Mouse (Mus musculus): ENCODE measurements around the gene Tspan15. TPM values are rescaled to one million over a fixed set of nuclear protein-coding genes. Genes with fewer than 3 reads are reported as not detected.
A peak's percentile ranks its signal among the peaks of the same experiment; 100 is the strongest.

Gene Tspan15
- 38.8 and 52.7 TPM in 2 replicates for polyA plus RNA-seq (2012; rRNA removed)

- DNase-seq: peak; percentile 98
- WGBS: 1% methylated on average over 57 of the region's 59 CpGs
- H3K4me1 ChIP-seq (ENCODE audit: control insufficient read depth, insufficient read depth, low read length): peaks cover 15% of the 10 kb centered on the region
- H3K4me3 ChIP-seq (ENCODE audit: insufficient read depth, low read depth, low read length): peak within 1 kb of the TSS; percentile 84
- no peaks in the 10 kb centered on the region for H3K27me3 ChIP-seq (replicated peaks; ENCODE audit: control insufficient read depth, insufficient read depth, low read length)
- no peaks in the 10 kb centered on the region for H3K36me3 ChIP-seq (ENCODE audit: control insufficient read depth, insufficient read depth, low read length)
- peak within 1 kb of the TSS; percentile 76 for H3K27ac ChIP-seq (ENCODE audit: insufficient read depth, low read depth, low read length)
- TF ChIP-seq POLR2A (IDR thresholded peaks at IDR 0.05; ENCODE audit: low read depth, low read length) (peak; percentile 64), CTCF (conservative IDR thresholded peaks at IDR 0.05; ENCODE audit: insufficient read depth, insufficient read length, low read depth, low read length) (no peak)
These were observed at the start of gene Tspan15 for GRCm38 (mm10) chr10:62230708-62231394. Gene Tspan15 (minus strand): TSS chr10:62231251.

GRCm38 (mm10) chr10:62279671-62280070, 48.6 kb upstream of the Tspan15 start:
- Histone ChIP-seq H3K27me3 (replicated peaks; ENCODE audit: control insufficient read depth, insufficient read depth, low read length) (no peaks in the 10 kb centered on the region), H3K4me1 (ENCODE audit: control insufficient read depth, insufficient read depth, low read length) (no peaks in the 10 kb centered on the region), H3K27ac (ENCODE audit: insufficient read depth, low read depth, low read length) (no peak overlapping the region), H3K36me3 (ENCODE audit: control insufficient read depth, insufficient read depth, low read length) (no peaks in the 10 kb centered on the region; the same call in 1 of the 2 replicates), H3K4me3 (ENCODE audit: insufficient read depth, low read depth, low read length) (no peak overlapping the region)
- DNase-seq: no peak
- no peak for TF ChIP-seq CTCF (conservative IDR thresholded peaks at IDR 0.05; ENCODE audit: insufficient read depth, insufficient read length, low read depth, low read length)
- no peak for TF ChIP-seq POLR2A (IDR thresholded peaks at IDR 0.05; ENCODE audit: low read depth, low read length)
- 72% methylated on average over 4 of the region's 4 CpGs for WGBS

GRCm38 (mm10) chr10:62279066-62279465, 48.0 kb upstream of the Tspan15 start:
- no peak overlapping the region for H3K27ac ChIP-seq (ENCODE audit: insufficient read depth, low read depth, low read length)
- no peaks in the 10 kb centered on the region; the same call in 1 of the 2 replicates for H3K36me3 ChIP-seq (ENCODE audit: control insufficient read depth, insufficient read depth, low read length)
- 63% methylated on average over 3 of the region's 3 CpGs for WGBS
- TF ChIP-seq POLR2A (IDR thresholded peaks at IDR 0.05; ENCODE audit: low read depth, low read length) (no peak), CTCF (conservative IDR thresholded peaks at IDR 0.05; ENCODE audit: insufficient read depth, insufficient read length, low read depth, low read length) (no peak)
- H3K27me3 ChIP-seq (replicated peaks; ENCODE audit: control insufficient read depth, insufficient read depth, low read length): no peaks in the 10 kb centered on the region
- H3K4me1 ChIP-seq (ENCODE audit: control insufficient read depth, insufficient read depth, low read length): no peaks in the 10 kb centered on the region
- no peak overlapping the region for H3K4me3 ChIP-seq (ENCODE audit: insufficient read depth, low read depth, low read length)
- DNase-seq: peak; percentile 19

GRCm38 (mm10) chr10:62277499-62278293, 46.6 kb upstream of the Tspan15 start:
- no peak overlapping the region for H3K27ac ChIP-seq (ENCODE audit: insufficient read depth, low read depth, low read length)
- no peak overlapping the region for H3K4me3 ChIP-seq (ENCODE audit: insufficient read depth, low read depth, low read length)
- no peaks in the 10 kb centered on the region; the same call in 1 of the 2 replicates for H3K36me3 ChIP-seq (ENCODE audit: control insufficient read depth, insufficient read depth, low read length)
- no peaks in the 10 kb centered on the region for H3K4me1 ChIP-seq (ENCODE audit: control insufficient read depth, insufficient read depth, low read length)
- no peaks in the 10 kb centered on the region for H3K27me3 ChIP-seq (replicated peaks; ENCODE audit: control insufficient read depth, insufficient read depth, low read length)
- TF ChIP-seq CTCF (conservative IDR thresholded peaks at IDR 0.05; ENCODE audit: insufficient read depth, insufficient read length, low read depth, low read length) (no peak), POLR2A (IDR thresholded peaks at IDR 0.05; ENCODE audit: low read depth, low read length) (no peak)
- WGBS: 94% methylated on average over 18 of the region's 19 CpGs
- DNase-seq: no peak

GRCm38 (mm10) chr10:62275235-62275634, 44.2 kb upstream of the Tspan15 start:
- no peaks in the 10 kb centered on the region for H3K27me3 ChIP-seq (replicated peaks; ENCODE audit: control insufficient read depth, insufficient read depth, low read length)
- no peaks in the 10 kb centered on the region for H3K4me1 ChIP-seq (ENCODE audit: control insufficient read depth, insufficient read depth, low read length)
- 17% methylated on average over 4 of the region's 4 CpGs for WGBS
- TF ChIP-seq CTCF (conservative IDR thresholded peaks at IDR 0.05; ENCODE audit: insufficient read depth, insufficient read length, low read depth, low read length): peak; percentile 78
- no peak for TF ChIP-seq POLR2A (IDR thresholded peaks at IDR 0.05; ENCODE audit: low read depth, low read length)
- no peak overlapping the region for H3K27ac ChIP-seq (ENCODE audit: insufficient read depth, low read depth, low read length)
- DNase-seq: peak; percentile 87
- H3K36me3 ChIP-seq (ENCODE audit: control insufficient read depth, insufficient read depth, low read length): no peaks in the 10 kb centered on the region; the same call in none of the 2 replicates
- H3K4me3 ChIP-seq (ENCODE audit: insufficient read depth, low read depth, low read length): no peak overlapping the region

- Histone ChIP-seq H3K4me1 (ENCODE audit: control insufficient read depth, insufficient read depth, low read length) (no peaks in the 10 kb centered on the region), H3K4me3 (ENCODE audit: insufficient read depth, low read depth, low read length) (no peak overlapping the region), H3K36me3 (ENCODE audit: control insufficient read depth, insufficient read depth, low read length) (no peaks in the 10 kb centered on the region; the same call in 1 of the 2 replicates), H3K27me3 (replicated peaks; ENCODE audit: control insufficient read depth, insufficient read depth, low read length) (no peaks in the 10 kb centered on the region), H3K27ac (ENCODE audit: insufficient read depth, low read depth, low read length) (no peak overlapping the region)
- TF ChIP-seq POLR2A (IDR thresholded peaks at IDR 0.05; ENCODE audit: low read depth, low read length): no peak
- no peak for TF ChIP-seq CTCF (conservative IDR thresholded peaks at IDR 0.05; ENCODE audit: insufficient read depth, insufficient read length, low read depth, low read length)
- WGBS: 78% methylated on average over 16 of the region's 16 CpGs
- DNase-seq: no peak
These were observed 38.2 kb upstream of the Tspan15 start for GRCm38 (mm10) chr10:62269278-62269677.

- no peak overlapping the region for H3K27ac ChIP-seq (ENCODE audit: insufficient read depth, low read depth, low read length)
- DNase-seq: no peak
- no peak overlapping the region for H3K4me3 ChIP-seq (ENCODE audit: insufficient read depth, low read depth, low read length)
- no peaks in the 10 kb centered on the region for H3K27me3 ChIP-seq (replicated peaks; ENCODE audit: control insufficient read depth, insufficient read depth, low read length)
- TF ChIP-seq POLR2A (IDR thresholded peaks at IDR 0.05; ENCODE audit: low read depth, low read length) (no peak), CTCF (conservative IDR thresholded peaks at IDR 0.05; ENCODE audit: insufficient read depth, insufficient read length, low read depth, low read length) (no peak)
- H3K36me3 ChIP-seq (ENCODE audit: control insufficient read depth, insufficient read depth, low read length): no peaks in the 10 kb centered on the region
- 74% methylated on average over 2 of the region's 2 CpGs for WGBS
- no peaks in the 10 kb centered on the region for H3K4me1 ChIP-seq (ENCODE audit: control insufficient read depth, insufficient read depth, low read length)
These were observed 33.2 kb upstream of the Tspan15 start for GRCm38 (mm10) chr10:62264299-62264698.

All from kidney, adult 2 months (tissue).